Mouse (Mus musculus): ENCODE measurements around the gene Clcf1. TPM values are rescaled to one million over a fixed set of nuclear protein-coding genes. Genes with fewer than 3 reads are reported as not detected.

Clcf1 gene
- total RNA-seq, 2 experiments from 2014 or later: 0.67 to 6.8 TPM

Other genes with a start within 250 kb of the Clcf1 start
- gene Aldh3b2, start 241.9 kb upstream of the Clcf1 start, total RNA-seq (2014; fragmentation: Nextera tagmentation): not detected in 2 replicates
- 0.09 TPM in 1 of 2 replicates, not detected in the other for gene Aldh3b2, start 241.9 kb upstream of the Clcf1 start, total RNA-seq (2017)
- 4.1 and 6.4 TPM in 2 replicates for gene Acy3, start 227.7 kb upstream of the Clcf1 start, total RNA-seq (2014; fragmentation: Nextera tagmentation)
- 0.73 and 4.0 TPM in 2 replicates for gene Acy3, start 227.7 kb upstream of the Clcf1 start, total RNA-seq (2017)
- gene Tbx10, start 221.5 kb upstream of the Clcf1 start, total RNA-seq (2014; fragmentation: Nextera tagmentation): not detected in 2 replicates
- not detected in 2 replicates for gene Tbx10, start 221.5 kb upstream of the Clcf1 start, total RNA-seq (2017)
- 9.7 and 16.3 TPM in 2 replicates for gene Nudt8, start 213.7 kb upstream of the Clcf1 start, total RNA-seq (2014; fragmentation: Nextera tagmentation)
- 4.4 and 10.5 TPM in 2 replicates for gene Nudt8, start 213.7 kb upstream of the Clcf1 start, total RNA-seq (2017)
- gene Gm49405, start 213.6 kb upstream of the Clcf1 start, total RNA-seq (2014; fragmentation: Nextera tagmentation): 0.30 and 3.0 TPM in 2 replicates
- gene Gm49405, start 213.6 kb upstream of the Clcf1 start, total RNA-seq (2017): 1.2 and 1.3 TPM in 2 replicates
- gene Doc2g, start 210.9 kb upstream of the Clcf1 start, total RNA-seq (2014; fragmentation: Nextera tagmentation): 3.0 and 7.0 TPM in 2 replicates
- gene Doc2g, start 210.9 kb upstream of the Clcf1 start, total RNA-seq (2017): 0.46 and 2.9 TPM in 2 replicates
- 93.8 and 132 TPM in 2 replicates for gene Ndufv1, start 201.4 kb upstream of the Clcf1 start, total RNA-seq (2014; fragmentation: Nextera tagmentation)
- 222 and 241 TPM in 2 replicates for gene Ndufv1, start 201.4 kb upstream of the Clcf1 start, total RNA-seq (2017)
- 235 and 335 TPM in 2 replicates for gene Gstp1, start 176.3 kb upstream of the Clcf1 start, total RNA-seq (2014; fragmentation: Nextera tagmentation)
- 84.1 and 120 TPM in 2 replicates for gene Gstp1, start 176.3 kb upstream of the Clcf1 start, total RNA-seq (2017)
- gene Gstp2, start 168.2 kb upstream of the Clcf1 start, total RNA-seq (2014; fragmentation: Nextera tagmentation): not detected in 2 replicates
- gene Gstp2, start 168.2 kb upstream of the Clcf1 start, total RNA-seq (2017): 4.3 TPM in 1 of 2 replicates, not detected in the other
- not detected in 2 replicates for gene Gstp3, start 154.7 kb upstream of the Clcf1 start, total RNA-seq (2014; fragmentation: Nextera tagmentation)
- gene Gstp3, start 154.7 kb upstream of the Clcf1 start, total RNA-seq (2017): 0.65 TPM in 1 of 2 replicates, not detected in the other
- not detected in 2 replicates for gene Cabp2, start 132.7 kb upstream of the Clcf1 start, total RNA-seq (2014; fragmentation: Nextera tagmentation)
- not detected in 2 replicates for gene Cabp2, start 132.7 kb upstream of the Clcf1 start, total RNA-seq (2017)
- 119 and 155 TPM in 2 replicates for gene Cdk2ap2, start 117.1 kb upstream of the Clcf1 start, total RNA-seq (2014; fragmentation: Nextera tagmentation)
- 33.7 and 36.5 TPM in 2 replicates for gene Cdk2ap2, start 117.1 kb upstream of the Clcf1 start, total RNA-seq (2017)
- gene Pitpnm1, start 114.2 kb upstream of the Clcf1 start, total RNA-seq (2014; fragmentation: Nextera tagmentation): 11.3 and 16.8 TPM in 2 replicates
- 4.5 and 24.3 TPM in 2 replicates for gene Pitpnm1, start 114.2 kb upstream of the Clcf1 start, total RNA-seq (2017)
- gene Aip, start 88.4 kb upstream of the Clcf1 start, total RNA-seq (2014; fragmentation: Nextera tagmentation): 19.6 and 60.2 TPM in 2 replicates
- 31.3 and 38.6 TPM in 2 replicates for gene Aip, start 88.4 kb upstream of the Clcf1 start, total RNA-seq (2017)
- gene Gpr152, start 74.5 kb upstream of the Clcf1 start, total RNA-seq (2014; fragmentation: Nextera tagmentation): not detected in 2 replicates
- not detected in 2 replicates for gene Gpr152, start 74.5 kb upstream of the Clcf1 start, total RNA-seq (2017)
- not detected in 2 replicates for gene Cabp4, start 70.2 kb upstream of the Clcf1 start, total RNA-seq (2014; fragmentation: Nextera tagmentation)
- not detected in 2 replicates for gene Cabp4, start 70.2 kb upstream of the Clcf1 start, total RNA-seq (2017)
- 143 and 234 TPM in 2 replicates for gene Coro1b, start 65.6 kb upstream of the Clcf1 start, total RNA-seq (2014; fragmentation: Nextera tagmentation)
- gene Coro1b, start 65.6 kb upstream of the Clcf1 start, total RNA-seq (2017): 71.3 and 73.2 TPM in 2 replicates
- 40.8 and 53.6 TPM in 2 replicates for gene Ptprcap, start 60.6 kb upstream of the Clcf1 start, total RNA-seq (2014; fragmentation: Nextera tagmentation)
- gene Ptprcap, start 60.6 kb upstream of the Clcf1 start, total RNA-seq (2017): 64.9 and 84.1 TPM in 2 replicates
- gene Rps6kb2, start 50.9 kb upstream of the Clcf1 start, total RNA-seq (2014; fragmentation: Nextera tagmentation): 42.5 and 45.6 TPM in 2 replicates
- 21.0 and 31.6 TPM in 2 replicates for gene Rps6kb2, start 50.9 kb upstream of the Clcf1 start, total RNA-seq (2017)
- gene Carns1, start 38.8 kb upstream of the Clcf1 start, total RNA-seq (2014; fragmentation: Nextera tagmentation): 0.58 and 5.7 TPM in 2 replicates
- gene Carns1, start 38.8 kb upstream of the Clcf1 start, total RNA-seq (2017): 1.1 and 2.9 TPM in 2 replicates
- gene Tbc1d10c, start 23.0 kb upstream of the Clcf1 start, total RNA-seq (2014; fragmentation: Nextera tagmentation): 41.1 and 50.1 TPM in 2 replicates
- gene Tbc1d10c, start 23.0 kb upstream of the Clcf1 start, total RNA-seq (2017): 11.3 and 18.4 TPM in 2 replicates
- gene Ppp1ca, start 22.2 kb upstream of the Clcf1 start, total RNA-seq (2014; fragmentation: Nextera tagmentation): 406 and 527 TPM in 2 replicates
- gene Ppp1ca, start 22.2 kb upstream of the Clcf1 start, total RNA-seq (2017): 494 and 518 TPM in 2 replicates
- 27.8 and 41.3 TPM in 2 replicates for gene Rad9a, start 12.6 kb upstream of the Clcf1 start, total RNA-seq (2014; fragmentation: Nextera tagmentation)
- gene Rad9a, start 12.6 kb upstream of the Clcf1 start, total RNA-seq (2017): 16.0 and 16.3 TPM in 2 replicates
- gene AC109138.7, start 119 bp downstream of the Clcf1 start, total RNA-seq (2014; fragmentation: Nextera tagmentation): not detected in 2 replicates
- not detected in 2 replicates for gene AC109138.7, start 119 bp downstream of the Clcf1 start, total RNA-seq (2017)
- 68.6 and 117 TPM in 2 replicates for gene Pold4, start 17.7 kb downstream of the Clcf1 start, total RNA-seq (2014; fragmentation: Nextera tagmentation)
- 69.5 and 92.0 TPM in 2 replicates for gene Pold4, start 17.7 kb downstream of the Clcf1 start, total RNA-seq (2017)
- 17.7 and 25.9 TPM in 2 replicates for gene Ssh3, start 54.9 kb downstream of the Clcf1 start, total RNA-seq (2014; fragmentation: Nextera tagmentation)
- 10.8 and 22.0 TPM in 2 replicates for gene Ssh3, start 54.9 kb downstream of the Clcf1 start, total RNA-seq (2017)
- 6.8 and 7.2 TPM in 2 replicates for gene Ankrd13d, start 68.9 kb downstream of the Clcf1 start, total RNA-seq (2014; fragmentation: Nextera tagmentation)
- gene Ankrd13d, start 68.9 kb downstream of the Clcf1 start, total RNA-seq (2017): 1.6 and 3.9 TPM in 2 replicates
- 179 and 198 TPM in 2 replicates for gene Grk2, start 92.0 kb downstream of the Clcf1 start, total RNA-seq (2014; fragmentation: Nextera tagmentation)
- gene Grk2, start 92.0 kb downstream of the Clcf1 start, total RNA-seq (2017): 133 and 181 TPM in 2 replicates
- gene Kdm2a, start 184.0 kb downstream of the Clcf1 start, total RNA-seq (2014; fragmentation: Nextera tagmentation): 62.9 and 96.0 TPM in 2 replicates
- 46.5 and 61.7 TPM in 2 replicates for gene Kdm2a, start 184.0 kb downstream of the Clcf1 start, total RNA-seq (2017)
- gene Rhod, start 225.2 kb downstream of the Clcf1 start, total RNA-seq (2014; fragmentation: Nextera tagmentation): 0.28 TPM in 1 of 2 replicates, not detected in the other
- not detected in 2 replicates for gene Rhod, start 225.2 kb downstream of the Clcf1 start, total RNA-seq (2017)